Mouse (Mus musculus): ENCODE measurements at regions not wholly inside any gene's neighbourhood (a gene's known extent, or its start where the extent isn't known, plus 50 kb on each side); places are given as distances from the start of the nearest gene placed in this dataset.

DNA sequence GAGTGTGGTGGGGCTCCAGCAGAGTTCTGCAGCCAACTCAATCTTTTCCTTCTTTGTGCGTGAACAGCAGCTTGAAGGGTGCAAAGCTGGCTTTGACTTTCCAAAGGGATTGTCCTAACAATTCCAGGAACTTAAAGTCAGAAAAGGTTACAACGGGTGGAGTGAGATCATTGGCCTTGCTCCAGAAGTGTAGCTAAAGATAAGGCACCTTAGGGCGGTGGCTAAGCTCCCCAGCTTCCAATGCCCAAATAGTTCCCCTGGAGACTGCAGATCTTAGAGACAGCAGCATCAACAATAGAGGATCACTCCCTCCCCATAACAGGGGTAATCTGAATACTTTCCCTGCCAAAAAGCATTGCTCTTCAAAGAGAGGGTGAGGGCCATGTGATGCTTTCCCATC is 62.3 kb upstream of the Cd93 start:
- TF ChIP-seq EP300 (IDR thresholded peaks at IDR 0.05; ENCODE audit: low read depth) (no peak), CTCF (IDR thresholded peaks at IDR 0.05; ENCODE audit: low read depth) (no peak)
